Mouse (Mus musculus) limb, embryonic 14.5 days (tissue): ENCODE measurements at regions not wholly inside any gene's neighbourhood (a gene's known extent, or its start where the extent isn't known, plus 50 kb on each side); places are given as distances from the start of the nearest gene placed in this dataset.

Source experiments
- ATAC-seq: fragments of 200-750 bp; cut with Nextera tagmentation; 2 replicates; pipeline ENCODE4 v1.8.0; 2017; ENCODE audit warnings: low read depth, moderate number of reproducible peaks, moderate TSS enrichment; ENCODE audit not compliant: low FRiP score
- DNase-seq: peaks from one replicate; pipeline ENCODE4 v3.0.0-alpha.2; 2015; ENCODE audit warnings: low spot score
- H3K27ac ChIP-seq: fragments of 300-500 bp; sonication (generic); replicated peaks from 2 replicates; pipeline ENCODE4 v1.5.1; 2014; ENCODE audit warnings: low read depth, mild to moderate bottlenecking, low read length, moderate library complexity, mixed read lengths
- H3K27me3 ChIP-seq: fragments of 300-500 bp; sonication (generic); 2 replicates; pipeline ENCODE4 v1.6.1; 2014; ENCODE audit warnings: low read length, mixed read lengths; ENCODE audit not compliant: control insufficient read depth, insufficient read depth
- H3K36me3 ChIP-seq: fragments of 300-500 bp; sonication (generic); 2 replicates; pipeline ENCODE4 v1.6.1; 2014; ENCODE audit warnings: mild to moderate bottlenecking, low read length, moderate library complexity, mixed read lengths; ENCODE audit not compliant: control insufficient read depth, insufficient read depth
- H3K4me1 ChIP-seq: fragments of 300-500 bp; sonication (generic); 2 replicates; pipeline ENCODE4 v1.6.1; 2014; ENCODE audit warnings: antibody characterized with exemption, low read length, mixed read lengths; ENCODE audit not compliant: control insufficient read depth, insufficient read depth
- H3K4me2 ChIP-seq: fragments of 300-500 bp; sonication (generic); replicated peaks from 2 replicates; pipeline ENCODE4 v1.6.1; 2014; ENCODE audit warnings: low read depth, mild to moderate bottlenecking, low read length, moderate library complexity; ENCODE audit not compliant: severe bottlenecking
- H3K4me3 ChIP-seq: fragments of 300-500 bp; sonication (generic); replicated peaks from 2 replicates; pipeline ENCODE4 v1.5.1; 2014; ENCODE audit warnings: low read length
- H3K9ac ChIP-seq: fragments of 300-500 bp; sonication (generic); 2 replicates; pipeline ENCODE4 v1.6.1; 2014; ENCODE audit warnings: mild to moderate bottlenecking, low read depth, low read length, moderate library complexity; ENCODE audit not compliant: severe bottlenecking
- H3K9me3 ChIP-seq: fragments of 300-500 bp; sonication (generic); 2 replicates; pipeline ENCODE4 v1.6.1; 2016; ENCODE audit warnings: low read length; ENCODE audit not compliant: control insufficient read depth
- POLR2A ChIP-seq: fragments of 200-500 bp; IDR thresholded peaks from 2 replicates; pipeline ENCODE4 v1.8.0; 2012; ENCODE audit warnings: inconsistent platforms, mild to moderate bottlenecking, moderate library complexity, borderline replicate concordance; ENCODE audit not compliant: insufficient read depth, insufficient read length; ENCODE audit errors: extremely low read depth
- WGBS: fragments of 180-500 bp; shearing (Covaris S2); extraction: QIAGEN DNeasy Blood & Tissue Kit; methylation state at CpG from one replicate; pipeline ENCODE4 v1.1.7; 2014; 5-methylcytosine and 5-hydroxymethylcytosine counted together

DNA sequence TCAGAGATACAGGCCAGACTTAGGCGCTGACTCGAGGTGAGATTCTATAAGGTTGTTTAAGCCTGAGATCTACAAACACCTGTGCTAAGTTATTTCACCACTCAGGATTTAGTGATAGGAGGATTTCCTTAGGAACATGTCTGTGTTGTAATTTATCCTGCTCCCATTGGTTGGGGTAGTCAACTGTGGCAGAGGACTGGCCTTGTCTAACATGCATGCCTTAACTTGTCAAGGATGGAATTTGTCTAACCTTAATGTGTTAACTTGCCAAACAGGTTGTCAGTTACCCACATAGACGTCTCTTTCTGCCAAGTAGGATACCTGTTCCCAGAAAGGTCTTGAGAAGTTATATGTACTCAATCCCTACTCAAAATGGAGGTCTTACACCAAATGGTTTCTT is 667.3 kb upstream of the Nudt12 start:
- no peak for ATAC-seq
- WGBS, result 80% methylated on average over 3 of the region's 3 CpGs

DNA sequence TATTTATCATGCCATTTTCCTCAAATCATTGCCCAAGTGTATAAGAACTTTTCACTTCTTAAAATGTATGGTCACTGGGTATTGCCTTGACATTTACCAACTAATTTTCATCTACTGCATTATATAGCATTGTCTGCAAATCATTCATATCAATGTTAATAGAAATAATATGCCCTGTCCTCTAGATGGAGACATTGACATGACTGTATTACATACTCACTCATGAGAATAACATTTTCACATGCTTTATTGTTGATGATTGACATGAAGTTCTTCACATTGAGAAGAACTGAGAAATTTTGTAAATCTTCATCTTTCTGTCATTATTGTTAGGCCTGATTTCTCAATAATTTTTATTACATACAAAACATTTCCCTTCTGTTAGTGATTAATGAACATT is 629.4 kb upstream of the Nudt12 start:
- no peaks in the 10 kb centered on the region for H3K4me1 ChIP-seq
- H3K27me3 ChIP-seq, result no peaks in the 10 kb centered on the region
- no peak overlapping the region for H3K4me2 ChIP-seq
- H3K27ac ChIP-seq, result no peak overlapping the region
- no peak overlapping the region for H3K9ac ChIP-seq
- ATAC-seq, result no peak
- TF ChIP-seq POLR2A, result no peak
- no peaks in the 10 kb centered on the region for H3K9me3 ChIP-seq
- DNase-seq, result peak; percentile 14
- no peak overlapping the region for H3K4me3 ChIP-seq
- H3K36me3 ChIP-seq, result no peaks in the 10 kb centered on the region

More for the DNA sequence above, 667.3 kb upstream of the Nudt12 start:
- H3K36me3 ChIP-seq, result no peaks in the 10 kb centered on the region
- no peak for DNase-seq
- H3K27ac ChIP-seq, result no peak overlapping the region
- no peaks in the 10 kb centered on the region for H3K9me3 ChIP-seq
- no peaks in the 10 kb centered on the region for H3K27me3 ChIP-seq
- H3K9ac ChIP-seq, result no peak overlapping the region
- H3K4me3 ChIP-seq, result no peak overlapping the region
- no peak for TF ChIP-seq POLR2A
- no peaks in the 10 kb centered on the region for H3K4me1 ChIP-seq
- H3K4me2 ChIP-seq, result no peak overlapping the region
